Mouse (Mus musculus): ENCODE measurements around the gene Il17re. TPM values are rescaled to one million over a fixed set of nuclear protein-coding genes. Genes with fewer than 3 reads are reported as not detected.

The Il17re gene
- 0.09 and 0.21 TPM in 2 replicates for polyA plus RNA-seq (2015; fragmentation: Nextera tagmentation; extraction: Ambion mirVana)

- Histone ChIP-seq H3K9me3 (no peaks in the 10 kb centered on the region), H3K9ac (no peak within 1 kb of the TSS), H3K4me3 (no peak within 1 kb of the TSS), H3K36me3 (no peaks in the 10 kb centered on the region), H3K4me2 (no peak within 1 kb of the TSS), H3K27me3 (no peaks in the 10 kb centered on the region), H3K27ac (replicated peaks) (no peak within 1 kb of the TSS), H3K4me1 (replicated peaks) (no peaks in the 10 kb centered on the region)
- no peak for ATAC-seq (ENCODE audit: low FRiP score, low read depth)
- 86% methylated on average over 10 of the region's 10 CpGs for WGBS
These were observed at the start of gene Il17re for GRCm38 (mm10) chr6:113457952-113458534. Gene Il17re, plus strand, starts transcription at chr6:113458484.

- WGBS: 64% methylated on average over 1 of the region's 1 CpGs
- no peaks in the 10 kb centered on the region for H3K4me1 ChIP-seq (replicated peaks)
These were observed 48.3 kb upstream of the Il17re start for GRCm38 (mm10) chr6:113410001-113410400.

GRCm38 (mm10) chr6:113416416-113416815 lies 41.9 kb upstream of the Il17re start:
- H3K4me3 ChIP-seq: no peak overlapping the region
- no peak overlapping the region for H3K27ac ChIP-seq (replicated peaks)
- H3K9me3 ChIP-seq: no peaks in the 10 kb centered on the region
- H3K27me3 ChIP-seq: no peaks in the 10 kb centered on the region
- 78% methylated on average over 5 of the region's 5 CpGs for WGBS
- no peak overlapping the region for H3K9ac ChIP-seq
- no peak overlapping the region for H3K4me2 ChIP-seq
- peaks cover 18% of the 10 kb centered on the region for H3K4me1 ChIP-seq (replicated peaks)
- no peak for ATAC-seq (ENCODE audit: low FRiP score, low read depth)
- peaks cover 5% of the 10 kb centered on the region; the same call in 1 of the 2 replicates for H3K36me3 ChIP-seq

More at GRCm38 (mm10) chr6:113410001-113410400, 48.3 kb upstream of the Il17re start:
- Histone ChIP-seq H3K4me3 (no peak overlapping the region), H3K4me2 (no peak overlapping the region), H3K9me3 (no peaks in the 10 kb centered on the region), H3K27ac (replicated peaks) (no peak overlapping the region), H3K27me3 (no peaks in the 10 kb centered on the region), H3K9ac (no peak overlapping the region), H3K36me3 (peaks cover 4% of the 10 kb centered on the region; the same call in 1 of the 2 replicates)
- no peak for ATAC-seq (ENCODE audit: low FRiP score, low read depth)

- peak overlapping the region; percentile 56 for H3K9ac ChIP-seq
- peak overlapping the region; percentile 96 for H3K4me2 ChIP-seq
- peaks cover 18% of the 10 kb centered on the region for H3K4me1 ChIP-seq (replicated peaks)
- H3K27me3 ChIP-seq: no peaks in the 10 kb centered on the region
- H3K9me3 ChIP-seq: no peaks in the 10 kb centered on the region
- 17% methylated on average over 16 of the region's 16 CpGs for whole genome bisulfite sequencing
- peak overlapping the region; percentile 55 for H3K4me3 ChIP-seq
- peaks cover 5% of the 10 kb centered on the region; the same call in 1 of the 2 replicates for H3K36me3 ChIP-seq
- ATAC-seq (ENCODE audit: low FRiP score, low read depth): peak; percentile 68
- H3K27ac ChIP-seq (replicated peaks): peak overlapping the region; percentile 63
These were observed 39.7 kb upstream of the Il17re start for GRCm38 (mm10) chr6:113418441-113419198.

- Histone ChIP-seq H3K36me3 (peaks cover 5% of the 10 kb centered on the region; the same call in 1 of the 2 replicates), H3K27me3 (no peaks in the 10 kb centered on the region), H3K27ac (replicated peaks) (peak within 1 kb of the TSS; percentile 63), H3K9me3 (no peaks in the 10 kb centered on the region), H3K4me2 (peak within 1 kb of the TSS; percentile 96), H3K4me3 (peak within 1 kb of the TSS; percentile 55), H3K4me1 (replicated peaks) (peaks cover 18% of the 10 kb centered on the region), H3K9ac (peak within 1 kb of the TSS; percentile 56)
- WGBS: under 1% methylated on average over 25 of the region's 25 CpGs
- peak; percentile 97 for ATAC-seq (ENCODE audit: low FRiP score, low read depth)
These were observed 39.1 kb upstream of the Il17re start, which contains the start of gene Rpusd3 for GRCm38 (mm10) chr6:113419199-113419587. Gene Rpusd3, minus strand, starts transcription at chr6:113419340.

- 84% methylated on average over 4 of the region's 4 CpGs for WGBS
- H3K4me1 ChIP-seq (replicated peaks): peaks cover 11% of the 10 kb centered on the region
- H3K4me3 ChIP-seq: no peak overlapping the region
- ATAC-seq (ENCODE audit: low FRiP score, low read depth): no peak
- no peak overlapping the region for H3K27ac ChIP-seq (replicated peaks)
- no peaks in the 10 kb centered on the region for H3K36me3 ChIP-seq
- H3K9me3 ChIP-seq: no peaks in the 10 kb centered on the region
- H3K4me2 ChIP-seq: no peak overlapping the region
- no peak overlapping the region for H3K9ac ChIP-seq
- no peaks in the 10 kb centered on the region for H3K27me3 ChIP-seq
These were observed 35.3 kb upstream of the Il17re start for GRCm38 (mm10) chr6:113423000-113423399.

- no peak for ATAC-seq (ENCODE audit: low FRiP score, low read depth)
- Histone ChIP-seq H3K4me1 (replicated peaks) (peaks cover 4% of the 10 kb centered on the region), H3K4me3 (no peak overlapping the region), H3K9ac (no peak overlapping the region), H3K27me3 (no peaks in the 10 kb centered on the region), H3K27ac (replicated peaks) (no peak overlapping the region), H3K36me3 (no peaks in the 10 kb centered on the region), H3K4me2 (no peak overlapping the region), H3K9me3 (no peaks in the 10 kb centered on the region)
- 91% methylated on average over 7 of the region's 7 CpGs for WGBS
These were observed 34.1 kb upstream of the Il17re start for GRCm38 (mm10) chr6:113424187-113424586.

- 92% methylated on average over 4 of the region's 4 CpGs for WGBS
- Histone ChIP-seq H3K4me1 (replicated peaks) (no peaks in the 10 kb centered on the region), H3K27me3 (no peaks in the 10 kb centered on the region), H3K9ac (no peak overlapping the region), H3K27ac (replicated peaks) (no peak overlapping the region), H3K4me2 (no peak overlapping the region), H3K4me3 (no peak overlapping the region), H3K9me3 (no peaks in the 10 kb centered on the region), H3K36me3 (no peaks in the 10 kb centered on the region)
- no peak for ATAC-seq (ENCODE audit: low FRiP score, low read depth)
These were observed 31.6 kb upstream of the Il17re start for GRCm38 (mm10) chr6:113426696-113427095.

GRCm38 (mm10) chr6:113427397-113427796 lies 30.9 kb upstream of the Il17re start:
- Histone ChIP-seq H3K9ac (no peak overlapping the region), H3K9me3 (no peaks in the 10 kb centered on the region), H3K27ac (replicated peaks) (no peak overlapping the region), H3K36me3 (no peaks in the 10 kb centered on the region), H3K4me1 (replicated peaks) (no peaks in the 10 kb centered on the region), H3K4me2 (no peak overlapping the region), H3K4me3 (no peak overlapping the region), H3K27me3 (no peaks in the 10 kb centered on the region)
- no peak for ATAC-seq (ENCODE audit: low FRiP score, low read depth)
- 63% methylated on average over 3 of the region's 3 CpGs for WGBS

GRCm38 (mm10) chr6:113428006-113428405 lies 30.3 kb upstream of the Il17re start:
- WGBS: 92% methylated on average over 16 of the region's 16 CpGs
- Histone ChIP-seq H3K9me3 (no peaks in the 10 kb centered on the region), H3K27ac (replicated peaks) (no peak overlapping the region), H3K4me1 (replicated peaks) (no peaks in the 10 kb centered on the region), H3K4me3 (no peak overlapping the region), H3K36me3 (no peaks in the 10 kb centered on the region), H3K4me2 (no peak overlapping the region), H3K9ac (no peak overlapping the region), H3K27me3 (no peaks in the 10 kb centered on the region)
- no peak for ATAC-seq (ENCODE audit: low FRiP score, low read depth)

GRCm38 (mm10) chr6:113429965-113430364 lies 28.3 kb upstream of the Il17re start:
- WGBS: 76% methylated on average over 3 of the region's 3 CpGs
- H3K9me3 ChIP-seq: no peaks in the 10 kb centered on the region
- H3K4me2 ChIP-seq: no peak overlapping the region
- no peaks in the 10 kb centered on the region for H3K4me1 ChIP-seq (replicated peaks)
- no peaks in the 10 kb centered on the region for H3K36me3 ChIP-seq
- H3K4me3 ChIP-seq: no peak overlapping the region
- no peak overlapping the region for H3K27ac ChIP-seq (replicated peaks)
- H3K27me3 ChIP-seq: no peaks in the 10 kb centered on the region
- no peak for ATAC-seq (ENCODE audit: low FRiP score, low read depth)
- H3K9ac ChIP-seq: no peak overlapping the region

GRCm38 (mm10) chr6:113430846-113431245 lies 27.4 kb upstream of the Il17re start:
- no peak overlapping the region for H3K9ac ChIP-seq
- no peak overlapping the region for H3K4me3 ChIP-seq
- H3K4me2 ChIP-seq: no peak overlapping the region
- H3K9me3 ChIP-seq: no peaks in the 10 kb centered on the region
- no peaks in the 10 kb centered on the region for H3K27me3 ChIP-seq
- H3K36me3 ChIP-seq: no peaks in the 10 kb centered on the region
- H3K27ac ChIP-seq (replicated peaks): no peak overlapping the region
- 63% methylated on average over 3 of the region's 3 CpGs for WGBS
- no peaks in the 10 kb centered on the region for H3K4me1 ChIP-seq (replicated peaks)
- no peak for ATAC-seq (ENCODE audit: low FRiP score, low read depth)

Data from hindbrain, embryonic 15.5 days (tissue).